Mouse (Mus musculus) hindbrain, embryonic 12.5 days (tissue): ENCODE measurements at regions not wholly inside any gene's neighbourhood (a gene's known extent, or its start where the extent isn't known, plus 50 kb on each side); places are given as distances from the start of the nearest gene placed in this dataset.

Experiments
- ATAC-seq: fragments of 200-750 bp; cut with Nextera tagmentation; 2 replicates; pipeline ENCODE4 v1.8.0; 2017; ENCODE audit warnings: moderate TSS enrichment; ENCODE audit not compliant: low FRiP score
- H3K27ac ChIP-seq: fragments of 300-500 bp; sonication (generic); 2 replicates; pipeline ENCODE4 v1.5.1; 2016; ENCODE audit warnings: mild to moderate bottlenecking
- H3K27me3 ChIP-seq: fragments of 300-500 bp; sonication (generic); 2 replicates; pipeline ENCODE4 v1.6.1; 2016; ENCODE audit warnings: mild to moderate bottlenecking
- H3K36me3 ChIP-seq: fragments of 300-500 bp; sonication (generic); 2 replicates; pipeline ENCODE4 v1.6.1; 2016; ENCODE audit warnings: mild to moderate bottlenecking
- H3K4me1 ChIP-seq: fragments of 300-500 bp; sonication (generic); 2 replicates; pipeline ENCODE4 v1.6.1; 2016
- H3K4me2 ChIP-seq: fragments of 300-500 bp; sonication (generic); replicated peaks from 2 replicates; pipeline ENCODE4 v1.6.1; 2016; ENCODE audit warnings: mild to moderate bottlenecking
- H3K4me3 ChIP-seq: fragments of 300-500 bp; sonication (generic); 2 replicates; pipeline ENCODE4 v1.5.1; 2016; ENCODE audit warnings: mild to moderate bottlenecking
- H3K9ac ChIP-seq: fragments of 300-500 bp; sonication (generic); 2 replicates; pipeline ENCODE4 v1.6.1; 2016; ENCODE audit warnings: mild to moderate bottlenecking, moderate library complexity
- H3K9me3 ChIP-seq: fragments of 300-500 bp; sonication (generic); replicated peaks from 2 replicates; pipeline ENCODE4 v1.6.1; 2016; ENCODE audit warnings: mild to moderate bottlenecking
- WGBS: fragments of 180-500 bp; shearing (Covaris S2); methylation state at CpG from one replicate; pipeline ENCODE4 v1.1.7; 2016; 5-methylcytosine and 5-hydroxymethylcytosine counted together

DNA sequence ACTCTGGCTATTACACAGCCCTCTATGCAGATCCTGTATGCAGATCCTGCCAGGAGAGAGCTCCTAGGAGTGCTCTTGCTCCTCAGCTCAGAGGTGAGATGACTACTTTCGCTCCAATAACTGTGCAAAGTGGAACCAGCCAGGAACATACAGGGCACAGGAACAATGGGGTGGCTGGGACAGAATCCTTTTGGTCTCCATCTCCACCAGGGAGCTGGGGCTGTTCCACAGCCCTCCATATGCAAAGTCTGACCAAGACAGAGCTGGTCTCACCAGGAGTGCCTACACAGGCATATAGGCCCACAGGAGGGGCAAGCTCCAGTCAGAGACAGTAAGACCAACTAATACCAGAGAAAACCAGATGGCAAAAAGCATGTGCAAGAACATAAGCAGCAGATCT, 1081.1 kb downstream of the Fscb start:
- no peak overlapping the region for H3K4me2 ChIP-seq
- no peak overlapping the region for H3K27ac ChIP-seq
- no peak for ATAC-seq
- no peaks in the 10 kb centered on the region for H3K36me3 ChIP-seq
- no peaks in the 10 kb centered on the region for H3K27me3 ChIP-seq
- no peak overlapping the region for H3K4me3 ChIP-seq
- no peaks in the 10 kb centered on the region for H3K9me3 ChIP-seq
- H3K4me1 ChIP-seq: no peaks in the 10 kb centered on the region
- WGBS: 96% methylated on average over 1 of the region's 1 CpGs
- H3K9ac ChIP-seq: no peak overlapping the region

DNA sequence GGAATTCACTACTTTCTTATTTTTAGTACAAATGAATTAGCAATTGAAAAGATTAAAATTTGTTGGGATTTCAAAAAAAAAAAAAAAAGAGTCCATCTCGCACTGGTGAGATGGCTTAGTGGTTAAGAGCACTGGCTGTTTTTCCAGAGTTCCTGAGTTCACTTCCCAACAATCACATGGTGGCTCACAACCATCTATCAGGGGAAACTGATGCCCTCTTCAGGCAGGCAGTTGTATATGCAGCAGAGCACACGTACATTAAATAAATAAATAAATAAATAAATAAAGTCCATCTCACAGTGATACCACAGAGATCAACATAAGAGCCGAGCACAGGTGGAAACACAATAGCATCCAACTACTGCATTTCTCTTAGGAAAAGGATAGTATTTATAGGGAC, 1093.8 kb downstream of the Fscb start:
- Histone ChIP-seq H3K27me3 (no peaks in the 10 kb centered on the region), H3K4me3 (no peak overlapping the region), H3K9ac (no peak overlapping the region), H3K4me1 (no peaks in the 10 kb centered on the region), H3K4me2 (no peak overlapping the region), H3K27ac (no peak overlapping the region), H3K9me3 (no peaks in the 10 kb centered on the region), H3K36me3 (no peaks in the 10 kb centered on the region)
- no peak for ATAC-seq
- 77% methylated on average over 3 of the region's 3 CpGs for WGBS

DNA sequence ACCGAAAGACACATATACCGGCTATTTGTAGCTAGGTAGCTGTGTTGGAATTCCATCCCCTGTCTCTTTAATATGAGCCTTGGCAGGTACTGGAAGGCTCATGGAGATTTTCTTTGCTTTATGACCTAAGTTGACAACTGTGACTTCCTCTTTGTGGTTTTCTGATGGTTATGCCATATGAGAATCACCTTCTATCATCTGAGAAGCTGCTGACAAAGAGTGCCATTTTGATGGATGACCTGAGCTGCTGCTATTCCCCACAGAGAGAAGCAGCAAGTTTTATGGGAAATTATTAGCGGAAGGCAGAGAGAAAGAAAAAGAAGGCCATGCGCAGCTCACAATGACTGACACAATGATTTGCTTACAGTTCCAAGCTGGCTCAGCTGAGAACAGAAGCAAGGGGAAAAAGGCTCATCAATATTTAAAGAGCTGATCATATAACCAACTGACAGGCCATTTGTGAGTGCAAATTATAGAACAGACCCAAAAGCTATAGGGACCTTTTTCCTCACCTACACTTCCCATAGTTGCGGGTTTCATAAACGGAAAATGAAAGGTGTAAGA, 1105.1 kb downstream of the Fscb start:
- H3K4me1 ChIP-seq: no peaks in the 10 kb centered on the region
- H3K9ac ChIP-seq: no peak overlapping the region
- no peaks in the 10 kb centered on the region for H3K36me3 ChIP-seq
- H3K9me3 ChIP-seq: no peaks in the 10 kb centered on the region
- H3K27me3 ChIP-seq: no peaks in the 10 kb centered on the region
- no peak overlapping the region for H3K4me2 ChIP-seq
- ATAC-seq: peak; percentile 58
- no peak overlapping the region for H3K4me3 ChIP-seq
- H3K27ac ChIP-seq: peak overlapping the region; percentile 52; the same call in 1 of the 2 replicates
- WGBS: 76% methylated on average over 6 of the region's 6 CpGs
